Mouse (Mus musculus) C2C12 (cell line): ENCODE results near the gene Bid. TPM values are rescaled to one million over a fixed set of nuclear protein-coding genes. Genes with fewer than 3 reads are reported as not detected.
"Not testable (repeated sequence)": the region's sequence is repeated elsewhere in the genome, so short reads cannot be mapped to it uniquely, and the experiment has no call there.

ENCODE experiments used
- H3K27me3 ChIP-seq: one replicate; pipeline ENCODE4 v1.6.1; 2011; ENCODE audit not compliant: control insufficient read depth, insufficient read depth, insufficient read length
- H3K36me3 ChIP-seq: one replicate; pipeline ENCODE4 v1.6.1; 2011; ENCODE audit not compliant: control insufficient read depth, insufficient read depth
- H3K4me3 ChIP-seq: one replicate; pipeline ENCODE4 v1.5.1; 2011; ENCODE audit warnings: mild to moderate bottlenecking, control low read depth; ENCODE audit not compliant: poor library complexity, insufficient read depth, severe bottlenecking
- H3K79me2 ChIP-seq: one replicate; pipeline ENCODE4 v1.6.1; 2011; ENCODE audit not compliant: control insufficient read depth, insufficient read depth
- H3K79me3 ChIP-seq: one replicate; pipeline ENCODE4 v1.6.1; 2011; ENCODE audit warnings: low read depth, control low read depth
- H3ac ChIP-seq: one replicate; pipeline ENCODE3; 2011; ENCODE audit warnings: low read depth; ENCODE audit not compliant: control insufficient read depth, insufficient read length
- CEBPB ChIP-seq: IDR thresholded peaks from one replicate; pipeline ENCODE4 v1.6.1; 2011; ENCODE audit warnings: low read depth, mild to moderate bottlenecking, control low read depth, moderate library complexity
- CTCF ChIP-seq: IDR thresholded peaks from one replicate; pipeline ENCODE4 v1.5.1; 2011; ENCODE audit not compliant: control insufficient read depth, insufficient read depth, insufficient read length
- FOSL1 ChIP-seq: IDR thresholded peaks from one replicate; pipeline ENCODE4 v1.8.0; 2011; ENCODE audit warnings: mild to moderate bottlenecking, low read length; ENCODE audit not compliant: poor library complexity, insufficient read depth, severe bottlenecking
- MAX ChIP-seq: IDR thresholded peaks from one replicate; pipeline ENCODE4 v1.6.1; 2011; ENCODE audit warnings: mild to moderate bottlenecking, control low read depth
- MYOD1 ChIP-seq: IDR thresholded peaks from one replicate; pipeline ENCODE4 v1.6.1; 2011; ENCODE audit warnings: low read depth; ENCODE audit not compliant: control insufficient read depth, insufficient read length
- MYOG ChIP-seq: IDR thresholded peaks from one replicate; pipeline ENCODE4 v1.6.1; 2011; ENCODE audit not compliant: control insufficient read depth, insufficient read length; ENCODE audit errors: extremely low read depth
- USF1 ChIP-seq: IDR thresholded peaks from one replicate; pipeline ENCODE4 v1.6.1; 2011; ENCODE audit warnings: low read depth, mild to moderate bottlenecking, control low read depth, moderate library complexity
- polyA plus RNA-seq: library from polyadenylated mRNA; unstranded; fragments of >200 nt; fragmentation: generic; extraction: Trizol; gene quantifications from one replicate; pipeline ENCODE4 v1.2.1, GENCODE M21; 2012; ENCODE audit warnings: missing spikeins

Bid gene
- polyA plus RNA-seq, 1 experiment = 48.1 TPM

DNA sequence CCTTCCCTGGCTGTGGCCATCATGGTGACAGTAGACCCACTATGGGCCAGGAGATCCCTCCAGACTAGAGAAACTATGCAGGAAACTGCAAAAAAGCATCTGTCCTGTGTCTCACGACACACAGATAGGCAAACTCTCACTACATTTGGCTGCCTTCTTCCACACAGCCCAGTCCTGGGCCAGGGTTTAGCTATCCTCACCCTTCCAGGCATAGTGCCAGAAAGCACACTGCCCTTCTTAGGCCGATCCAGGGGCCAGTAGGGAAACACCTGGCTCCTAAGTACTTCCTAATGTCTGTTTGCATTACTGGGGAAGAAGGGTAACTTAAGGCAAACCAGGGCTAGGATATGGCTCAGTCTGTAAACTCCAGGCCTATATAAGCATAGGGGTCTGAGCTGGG lies 3.7 kb downstream of the Bid start:
- Histone ChIP-seq H3ac (no peak overlapping the region), H3K79me2 (peaks cover 73% of the 10 kb centered on the region), H3K36me3 (peaks cover 35% of the 10 kb centered on the region), H3K27me3 (no peaks in the 10 kb centered on the region), H3K79me3 (peaks cover 64% of the 10 kb centered on the region), H3K4me3 (no peak overlapping the region)
- TF ChIP-seq MAX = no peak
- no peak for TF ChIP-seq CTCF
- no peak for TF ChIP-seq MYOG
- no peak for TF ChIP-seq USF1
- TF ChIP-seq FOSL1 = no peak
- TF ChIP-seq CEBPB = no peak
- no peak for TF ChIP-seq MYOD1

GRCm38 (mm10) chr6:120911213-120912007 lies 5.2 kb downstream of the Bid start:
- no peak overlapping the region for H3ac ChIP-seq
- no peaks in the 10 kb centered on the region for H3K27me3 ChIP-seq
- H3K79me3 ChIP-seq = peaks cover 79% of the 10 kb centered on the region
- H3K36me3 ChIP-seq = peaks cover 35% of the 10 kb centered on the region
- TF ChIP-seq USF1 (no peak), MYOG (no peak), CTCF (no peak), CEBPB (no peak), MYOD1 (no peak), MAX (no peak), FOSL1 (no peak)
- H3K4me3 ChIP-seq = no peak overlapping the region
- H3K79me2 ChIP-seq = peaks cover 87% of the 10 kb centered on the region

DNA sequence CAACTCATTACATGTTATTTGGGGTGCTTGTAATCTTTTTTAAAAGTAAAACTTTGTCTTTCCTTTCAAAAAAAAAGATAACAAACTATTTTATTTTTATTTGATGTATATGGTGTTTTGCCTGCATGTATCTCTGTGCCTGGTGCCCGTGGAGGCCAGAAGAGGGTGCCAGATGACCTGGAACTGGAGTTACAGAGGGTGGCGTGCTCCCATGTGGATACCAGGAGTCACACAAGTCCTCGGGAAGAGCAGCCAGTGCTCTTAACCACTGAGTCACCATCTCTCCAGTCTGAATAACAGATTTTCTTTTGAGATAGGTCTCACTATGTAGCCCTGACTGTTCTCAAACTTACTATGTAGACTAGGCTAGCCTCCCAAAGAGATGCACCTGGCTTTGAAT lies 7.2 kb downstream of the Bid start:
- peaks cover 88% of the 10 kb centered on the region for H3K79me2 ChIP-seq
- H3K79me3 ChIP-seq = peaks cover 77% of the 10 kb centered on the region
- H3ac ChIP-seq = no peak overlapping the region
- H3K27me3 ChIP-seq = no peaks in the 10 kb centered on the region
- peaks cover 49% of the 10 kb centered on the region for H3K36me3 ChIP-seq
- no peak overlapping the region for H3K4me3 ChIP-seq
- no peak for TF ChIP-seq USF1

- not testable (repeated sequence) for H3K27me3 ChIP-seq, H3K4me3 ChIP-seq
- peaks cover 72% of the 10 kb centered on the region for H3K79me3 ChIP-seq
Observed at GRCm38 (mm10) chr6:120907876-120908597, 8.6 kb downstream of the Bid start.

GRCm38 (mm10) chr6:120906521-120906920 lies 10.1 kb downstream of the Bid start:
- peaks cover 88% of the 10 kb centered on the region for H3K79me2 ChIP-seq
- no peak for TF ChIP-seq MAX
- TF ChIP-seq USF1 = no peak
- no peak for TF ChIP-seq MYOG
- TF ChIP-seq CTCF = no peak
- no peak for TF ChIP-seq CEBPB
- no peak for TF ChIP-seq MYOD1
- TF ChIP-seq FOSL1 = no peak
- peaks cover 48% of the 10 kb centered on the region for H3K36me3 ChIP-seq
- no peak overlapping the region for H3K4me3 ChIP-seq
- no peak overlapping the region for H3ac ChIP-seq
- peaks cover 70% of the 10 kb centered on the region for H3K79me3 ChIP-seq
- H3K27me3 ChIP-seq = no peaks in the 10 kb centered on the region

More at GRCm38 (mm10) chr6:120907876-120908597, 8.6 kb downstream of the Bid start:
- H3ac ChIP-seq = not testable (repeated sequence)
- peaks cover 47% of the 10 kb centered on the region for H3K36me3 ChIP-seq
- H3K79me2 ChIP-seq = peaks cover 88% of the 10 kb centered on the region

DNA sequence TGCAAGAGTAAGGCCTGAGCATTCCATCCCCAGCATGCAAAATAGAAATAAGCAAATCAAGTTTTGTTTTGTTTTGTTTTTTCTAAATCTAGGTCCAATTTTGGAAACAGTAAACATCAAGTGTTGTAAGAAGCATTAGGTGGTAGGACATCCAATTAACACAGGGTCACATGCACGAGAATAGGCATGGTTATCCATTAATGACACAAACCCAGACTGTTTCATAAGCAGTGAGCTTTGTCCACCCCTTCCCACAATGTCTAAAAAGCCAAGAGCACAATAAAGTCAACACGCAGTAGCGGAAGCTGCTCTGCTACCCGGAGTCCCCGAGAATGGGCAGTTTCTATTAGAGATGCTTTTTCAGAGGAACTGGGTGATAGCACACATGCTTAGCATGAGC lies 11.5 kb downstream of the Bid start:
- Histone ChIP-seq H3K36me3 (peaks cover 54% of the 10 kb centered on the region), H3K79me3 (peaks cover 60% of the 10 kb centered on the region), H3K27me3 (no peaks in the 10 kb centered on the region), H3K4me3 (no peak overlapping the region), H3K79me2 (peaks cover 88% of the 10 kb centered on the region), H3ac (no peak overlapping the region)
- TF ChIP-seq CTCF (no peak), FOSL1 (no peak), USF1 (no peak), MYOD1 (no peak), MAX (no peak), CEBPB (no peak), MYOG (no peak)
